Comparison of ENCODE assay signal across 8 mouse cellular contexts in the genomic region with DNA sequence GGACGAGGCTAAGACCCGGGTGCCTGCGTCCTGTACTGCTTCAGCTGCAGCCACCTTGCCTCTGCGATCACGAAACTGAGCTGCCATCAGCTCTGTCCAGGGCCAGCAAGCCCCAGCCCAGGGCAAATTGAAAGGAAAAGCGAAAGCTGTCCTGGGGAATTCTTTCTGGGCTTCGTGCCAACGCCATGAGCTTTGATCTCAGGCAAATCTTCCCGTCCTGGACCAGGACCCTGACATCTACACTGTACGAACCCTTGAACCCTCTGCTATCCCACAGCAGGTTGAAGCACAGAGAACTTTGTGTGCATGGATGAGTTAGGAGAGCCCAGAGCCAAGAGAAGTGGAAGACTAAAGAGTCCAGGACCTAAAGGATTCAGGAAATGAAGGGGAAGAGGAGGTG. TPM values are rescaled to one million over a fixed set of nuclear protein-coding genes. Genes with fewer than 3 reads are reported as not detected.
DNase-seq lines count a peak whose midpoint lies in the region; ATAC-seq and TF ChIP-seq lines count a peak whose summit lies in the region.

No protein-coding gene starts in this region.

- no peaks in the 10 kb centered on the region for H3K27me3 ChIP-seq in kidney, embryonic 14.5 days (ENCODE audit: control insufficient read depth, insufficient read depth, low read length)
- H3K27me3 ChIP-seq in heart, embryonic 11.5 days (ENCODE audit: control insufficient read depth, insufficient read depth, low read length): no peaks in the 10 kb centered on the region
- no peaks in the 10 kb centered on the region for H3K27me3 ChIP-seq in kidney, postnatal 0 days (ENCODE audit: insufficient read depth, low read length)

- H3K9ac ChIP-seq in kidney, embryonic 14.5 days (ENCODE audit: low read depth, low read length): no peak overlapping the region
- H3K9ac ChIP-seq in heart, embryonic 11.5 days (ENCODE audit: low read depth, low read length): peak overlapping the region; percentile 22; the same call in 1 of the 2 replicates
- H3K9ac ChIP-seq in kidney, postnatal 0 days (ENCODE audit: low read depth, low read length): no peak overlapping the region

- ATAC-seq in kidney, embryonic 14.5 days (ENCODE audit: low FRiP score, low TSS enrichment): no peak
- ATAC-seq in heart, embryonic 11.5 days (replicated peaks; ENCODE audit: insufficient number of reproducible peaks, low FRiP score, low TSS enrichment): no peak
- ATAC-seq in kidney, postnatal 0 days (replicated peaks; ENCODE audit: low FRiP score, low read depth): peak; percentile 80
- no peak for ATAC-seq in erythroblast, adult 5-6 weeks (replicated peaks; ENCODE audit: low FRiP score, poor library complexity, severe bottlenecking)

- H3K4me2 ChIP-seq in kidney, embryonic 14.5 days (replicated peaks; ENCODE audit: low read depth, low read length): no peak overlapping the region
- H3K4me2 ChIP-seq in heart, embryonic 11.5 days: peak overlapping the region; percentile 32; the same call in 1 of the 2 replicates
- H3K4me2 ChIP-seq in kidney, postnatal 0 days (ENCODE audit: low read length): no peak overlapping the region

- no peaks in the 10 kb centered on the region for H3K9me3 ChIP-seq in kidney, embryonic 14.5 days (ENCODE audit: control insufficient read depth, low read length)
- no peaks in the 10 kb centered on the region for H3K9me3 ChIP-seq in heart, embryonic 11.5 days (replicated peaks; ENCODE audit: control insufficient read depth, low read length)
- no peaks in the 10 kb centered on the region for H3K9me3 ChIP-seq in kidney, postnatal 0 days (replicated peaks; ENCODE audit: low read length)

- no peak for TF ChIP-seq CTCF in kidney, postnatal 0 days (IDR thresholded peaks at IDR 0.05; ENCODE audit: low read depth)

- H3K36me3 ChIP-seq in kidney, embryonic 14.5 days (ENCODE audit: control insufficient read depth, insufficient read depth, low read length): no peaks in the 10 kb centered on the region
- H3K36me3 ChIP-seq in heart, embryonic 11.5 days (ENCODE audit: control insufficient read depth, insufficient read depth, low read length): no peaks in the 10 kb centered on the region
- H3K36me3 ChIP-seq in kidney, postnatal 0 days (ENCODE audit: insufficient read depth, low read length): no peaks in the 10 kb centered on the region

- peak; percentile 90 for DNase-seq in kidney, adult 11 months
- peak; percentile 78 for DNase-seq in kidney, postnatal 0 days (ENCODE audit: low spot score)
- DNase-seq in lung, postnatal 36 days: peak; percentile 90
- no peak for DNase-seq in frontal cortex, postnatal 25 days (ENCODE audit: low spot score in 2 of 2)
- DNase-seq in left cerebral cortex, postnatal 25 days (ENCODE audit: low spot score in 2 of 2): no peak

- no peak overlapping the region for H3K4me3 ChIP-seq in kidney, embryonic 14.5 days (ENCODE audit: low read length)
- H3K4me3 ChIP-seq in heart, embryonic 11.5 days (ENCODE audit: low read depth, low read length): no peak overlapping the region
- H3K4me3 ChIP-seq in kidney, postnatal 0 days (replicated peaks; ENCODE audit: low read depth, low read length): no peak overlapping the region

- 51% methylated on average over 10 of the region's 10 CpGs for WGBS in kidney, embryonic 14.5 days
- 40% methylated on average over 10 of the region's 10 CpGs for WGBS in heart, embryonic 11.5 days (ENCODE audit: insufficient replicate concordance)
- 42% methylated on average over 10 of the region's 10 CpGs for WGBS in kidney, postnatal 0 days

- intact Hi-C loops in left cerebral cortex, postnatal 25 days (cut with DNase I): no loop called here

- peaks cover 60% of the 10 kb centered on the region for H3K4me1 ChIP-seq in kidney, embryonic 14.5 days (ENCODE audit: control insufficient read depth, insufficient read depth, low read length)
- H3K4me1 ChIP-seq in heart, embryonic 11.5 days (ENCODE audit: control insufficient read depth, insufficient read depth, low read length): peaks cover 78% of the 10 kb centered on the region
- peaks cover 64% of the 10 kb centered on the region for H3K4me1 ChIP-seq in kidney, postnatal 0 days (replicated peaks; ENCODE audit: insufficient read depth, low read length)

- H3K27ac ChIP-seq in kidney, embryonic 14.5 days (ENCODE audit: low read depth, low read length): no peak overlapping the region
- H3K27ac ChIP-seq in heart, embryonic 11.5 days (ENCODE audit: low read depth, low read length): peak overlapping the region; percentile 76
- no peak overlapping the region for H3K27ac ChIP-seq in kidney, postnatal 0 days

RNA-seq across cellular contexts. Expression of a gene that starts 25.7 kb away (rescaled TPM):
- polyA plus RNA-seq in kidney, embryonic 14.5 days (2014; fragmentation: Nextera tagmentation; extraction: Ambion mirVana): 9.9 and 11.0 TPM in 2 replicates
- 6.3 and 7.8 TPM in 2 replicates for polyA plus RNA-seq in heart, embryonic 11.5 days (2014; fragmentation: Nextera tagmentation; extraction: Ambion mirVana)
- polyA plus RNA-seq in kidney, postnatal 0 days (2015; fragmentation: Nextera tagmentation; extraction: Ambion mirVana): 7.2 and 7.7 TPM in 2 replicates
- 0.38 TPM in 1 of 2 replicates, not detected in the other for total RNA-seq in erythroblast, adult 5-6 weeks (2015; ENCODE audit: low replicate concordance)
- 0.28 TPM in 1 of 2 replicates, not detected in the other for total RNA-seq in erythroblast, adult 5-6 weeks (2017; ENCODE audit: low replicate concordance)
- total RNA-seq in left cerebral cortex, postnatal 25 days (2021): 10 to 100 TPM; 74.7 to 76.9 TPM

RNA-seq across cellular contexts. Expression of a gene that starts 56.5 kb away (rescaled TPM):
- polyA plus RNA-seq in kidney, embryonic 14.5 days (2014; fragmentation: Nextera tagmentation; extraction: Ambion mirVana): 0.27 and 0.61 TPM in 2 replicates
- 0.28 and 0.29 TPM in 2 replicates for polyA plus RNA-seq in heart, embryonic 11.5 days (2014; fragmentation: Nextera tagmentation; extraction: Ambion mirVana)
- polyA plus RNA-seq in kidney, postnatal 0 days (2015; fragmentation: Nextera tagmentation; extraction: Ambion mirVana): 0.37 and 0.43 TPM in 2 replicates
- not detected in 2 replicates for total RNA-seq in erythroblast, adult 5-6 weeks (2015; ENCODE audit: low replicate concordance)
- not detected in 2 replicates for total RNA-seq in erythroblast, adult 5-6 weeks (2017; ENCODE audit: low replicate concordance)
- total RNA-seq in left cerebral cortex, postnatal 25 days (2021): 1 to 10 TPM; 6.9 to 7.1 TPM

Comparison
In these comparisons a context has a peak if more than half of its experiments do, and no peak if none do; other contexts are left out.
1. DNase-seq: peak in kidney, adult 11 months (single experiment), kidney, postnatal 0 days (single experiment) and lung, postnatal 36 days (single experiment); none in frontal cortex, postnatal 25 days (0 of 2) and left cerebral cortex, postnatal 25 days (0 of 2).